Mouse (Mus musculus): ENCODE measurements around the gene Ramp3. TPM values are rescaled to one million over a fixed set of nuclear protein-coding genes. Genes with fewer than 3 reads are reported as not detected.
A peak's percentile ranks its signal among the peaks of the same experiment; 100 is the strongest.

Gene Ramp3
- 9.3 and 11.8 TPM in 2 replicates for polyA plus RNA-seq (2014; fragmentation: Nextera tagmentation; extraction: Ambion mirVana)

- Histone ChIP-seq H3K9ac (ENCODE audit: low read length) (peak within 1 kb of the TSS; percentile 57; the same call in 1 of the 2 replicates), H3K27me3 (ENCODE audit: control insufficient read depth, insufficient read depth, low read length) (no peaks in the 10 kb centered on the region), H3K36me3 (ENCODE audit: control insufficient read depth, insufficient read depth, low read length) (no peaks in the 10 kb centered on the region), H3K9me3 (ENCODE audit: control insufficient read depth, low read length) (no peaks in the 10 kb centered on the region), H3K4me1 (ENCODE audit: control insufficient read depth, insufficient read depth, low read length) (0 out of 2 replicates have a peak, but pooled peaks cover 10% of the 10 kb centered on the region), H3K27ac (ENCODE audit: low read depth, low read length) (no peak within 1 kb of the TSS), H3K4me3 (ENCODE audit: low read depth, low read length) (peak within 1 kb of the TSS; percentile 34), H3K4me2 (ENCODE audit: low read depth) (peak within 1 kb of the TSS; percentile 62)
- WGBS = under 1% methylated on average over 18 of the region's 18 CpGs
- ATAC-seq (ENCODE audit: insufficient read depth, low FRiP score, low TSS enrichment) (peak; percentile 81), DNase-seq (ENCODE audit: low spot score) (peak; percentile 82)
Measured at GRCm38 (mm10) chr11:6658271-6658670, at the start of gene Ramp3. Gene Ramp3, plus strand, starts transcription at chr11:6658521.

GRCm38 (mm10) chr11:6615250-6616205 lies 42.8 kb upstream of the Ramp3 start:
- no peak overlapping the region for H3K27ac ChIP-seq (ENCODE audit: low read depth, low read length)
- ATAC-seq (ENCODE audit: insufficient read depth, low FRiP score, low TSS enrichment) (no peak), DNase-seq (ENCODE audit: low spot score) (no peak)
- no peaks in the 10 kb centered on the region for H3K9me3 ChIP-seq (ENCODE audit: control insufficient read depth, low read length)
- H3K27me3 ChIP-seq (ENCODE audit: control insufficient read depth, insufficient read depth, low read length) = no peaks in the 10 kb centered on the region
- H3K9ac ChIP-seq (ENCODE audit: low read length) = no peak overlapping the region
- 96% methylated on average over 12 of the region's 12 CpGs for WGBS
- no peaks in the 10 kb centered on the region for H3K4me1 ChIP-seq (ENCODE audit: control insufficient read depth, insufficient read depth, low read length)
- no peak overlapping the region for H3K4me3 ChIP-seq (ENCODE audit: low read depth, low read length)
- peaks cover 47% of the 10 kb centered on the region for H3K36me3 ChIP-seq (ENCODE audit: control insufficient read depth, insufficient read depth, low read length)
- H3K4me2 ChIP-seq (ENCODE audit: low read depth) = no peak overlapping the region

- H3K27me3 ChIP-seq (ENCODE audit: control insufficient read depth, insufficient read depth, low read length) = no peaks in the 10 kb centered on the region
- no peaks in the 10 kb centered on the region for H3K9me3 ChIP-seq (ENCODE audit: control insufficient read depth, low read length)
- no peak overlapping the region for H3K27ac ChIP-seq (ENCODE audit: low read depth, low read length)
- no peak for DNase-seq (ENCODE audit: low spot score)
- H3K4me2 ChIP-seq (ENCODE audit: low read depth) = no peak overlapping the region
- no peak overlapping the region for H3K9ac ChIP-seq (ENCODE audit: low read length)
- WGBS = 92% methylated on average over 10 of the region's 10 CpGs
- H3K36me3 ChIP-seq (ENCODE audit: control insufficient read depth, insufficient read depth, low read length) = peaks cover 36% of the 10 kb centered on the region
- peaks cover 9% of the 10 kb centered on the region; the same call in 1 of the 2 replicates for H3K4me1 ChIP-seq (ENCODE audit: control insufficient read depth, insufficient read depth, low read length)
- no peak overlapping the region; the same call in 1 of the 2 replicates for H3K4me3 ChIP-seq (ENCODE audit: low read depth, low read length)
- ATAC-seq (ENCODE audit: insufficient read depth, low FRiP score, low TSS enrichment) = no peak
Measured at GRCm38 (mm10) chr11:6623704-6624103, 34.6 kb upstream of the Ramp3 start.

GRCm38 (mm10) chr11:6624619-6625382 lies 33.5 kb upstream of the Ramp3 start:
- peak overlapping the region; percentile 89 for H3K4me2 ChIP-seq (ENCODE audit: low read depth)
- WGBS = 71% methylated on average over 14 of the region's 14 CpGs
- H3K9ac ChIP-seq (ENCODE audit: low read length) = peak overlapping the region; percentile 67
- no peak for ATAC-seq (ENCODE audit: insufficient read depth, low FRiP score, low TSS enrichment)
- no peaks in the 10 kb centered on the region for H3K9me3 ChIP-seq (ENCODE audit: control insufficient read depth, low read length)
- H3K36me3 ChIP-seq (ENCODE audit: control insufficient read depth, insufficient read depth, low read length) = peaks cover 27% of the 10 kb centered on the region
- H3K27me3 ChIP-seq (ENCODE audit: control insufficient read depth, insufficient read depth, low read length) = no peaks in the 10 kb centered on the region
- peak overlapping the region; percentile 67 for H3K4me3 ChIP-seq (ENCODE audit: low read depth, low read length)
- H3K27ac ChIP-seq (ENCODE audit: low read depth, low read length) = no peak overlapping the region
- DNase-seq (ENCODE audit: low spot score) = no peak
- H3K4me1 ChIP-seq (ENCODE audit: control insufficient read depth, insufficient read depth, low read length) = peaks cover 9% of the 10 kb centered on the region; the same call in 1 of the 2 replicates

GRCm38 (mm10) chr11:6625478-6626387 lies 32.6 kb upstream of the Ramp3 start, which contains the start of gene Tbrg4:
Gene Tbrg4, minus strand, starts transcription at chr11:6626067.
- Histone ChIP-seq H3K4me1 (ENCODE audit: control insufficient read depth, insufficient read depth, low read length) (peaks cover 9% of the 10 kb centered on the region; the same call in 1 of the 2 replicates), H3K4me3 (ENCODE audit: low read depth, low read length) (peak within 1 kb of the TSS; percentile 67), H3K27me3 (ENCODE audit: control insufficient read depth, insufficient read depth, low read length) (no peaks in the 10 kb centered on the region), H3K4me2 (ENCODE audit: low read depth) (peak within 1 kb of the TSS; percentile 89), H3K9me3 (ENCODE audit: control insufficient read depth, low read length) (no peaks in the 10 kb centered on the region), H3K27ac (ENCODE audit: low read depth, low read length) (peak within 1 kb of the TSS; percentile 37), H3K36me3 (ENCODE audit: control insufficient read depth, insufficient read depth, low read length) (peaks cover 18% of the 10 kb centered on the region), H3K9ac (ENCODE audit: low read length) (peak within 1 kb of the TSS; percentile 67)
- ATAC-seq (ENCODE audit: insufficient read depth, low FRiP score, low TSS enrichment) (peak; percentile 95), DNase-seq (ENCODE audit: low spot score) (peak; percentile 98)
- under 1% methylated on average over 64 of the region's 66 CpGs for WGBS

- Histone ChIP-seq H3K4me2 (ENCODE audit: low read depth) (peak overlapping the region; percentile 89), H3K27ac (ENCODE audit: low read depth, low read length) (peak overlapping the region; percentile 37), H3K36me3 (ENCODE audit: control insufficient read depth, insufficient read depth, low read length) (peaks cover 14% of the 10 kb centered on the region), H3K4me1 (ENCODE audit: control insufficient read depth, insufficient read depth, low read length) (peaks cover 9% of the 10 kb centered on the region; the same call in 1 of the 2 replicates), H3K4me3 (ENCODE audit: low read depth, low read length) (peak overlapping the region; percentile 67), H3K27me3 (ENCODE audit: control insufficient read depth, insufficient read depth, low read length) (no peaks in the 10 kb centered on the region), H3K9ac (ENCODE audit: low read length) (peak overlapping the region; percentile 67), H3K9me3 (ENCODE audit: control insufficient read depth, low read length) (no peaks in the 10 kb centered on the region)
- ATAC-seq (ENCODE audit: insufficient read depth, low FRiP score, low TSS enrichment) (peak; percentile 11), DNase-seq (ENCODE audit: low spot score) (no peak)
- 11% methylated on average over 16 of the region's 16 CpGs for WGBS
Measured at GRCm38 (mm10) chr11:6626388-6626772, 31.9 kb upstream of the Ramp3 start.

- Histone ChIP-seq H3K4me2 (ENCODE audit: low read depth) (no peak overlapping the region), H3K9me3 (ENCODE audit: control insufficient read depth, low read length) (no peaks in the 10 kb centered on the region), H3K27ac (ENCODE audit: low read depth, low read length) (no peak overlapping the region), H3K27me3 (ENCODE audit: control insufficient read depth, insufficient read depth, low read length) (no peaks in the 10 kb centered on the region), H3K4me1 (ENCODE audit: control insufficient read depth, insufficient read depth, low read length) (peaks cover 9% of the 10 kb centered on the region; the same call in 1 of the 2 replicates), H3K36me3 (ENCODE audit: control insufficient read depth, insufficient read depth, low read length) (peaks cover 8% of the 10 kb centered on the region), H3K9ac (ENCODE audit: low read length) (no peak overlapping the region), H3K4me3 (ENCODE audit: low read depth, low read length) (no peak overlapping the region)
- ATAC-seq (ENCODE audit: insufficient read depth, low FRiP score, low TSS enrichment) = no peak
- WGBS = 94% methylated on average over 4 of the region's 4 CpGs
- no peak for DNase-seq (ENCODE audit: low spot score)
Measured at GRCm38 (mm10) chr11:6627731-6628130, 30.6 kb upstream of the Ramp3 start.

GRCm38 (mm10) chr11:6628568-6628967 lies 29.8 kb upstream of the Ramp3 start:
- ATAC-seq (ENCODE audit: insufficient read depth, low FRiP score, low TSS enrichment) (no peak), DNase-seq (ENCODE audit: low spot score) (peak; percentile 57)
- WGBS = 13% methylated on average over 4 of the region's 4 CpGs
- Histone ChIP-seq H3K9ac (ENCODE audit: low read length) (no peak overlapping the region), H3K36me3 (ENCODE audit: control insufficient read depth, insufficient read depth, low read length) (peaks cover 4% of the 10 kb centered on the region), H3K4me3 (ENCODE audit: low read depth, low read length) (no peak overlapping the region), H3K27me3 (ENCODE audit: control insufficient read depth, insufficient read depth, low read length) (no peaks in the 10 kb centered on the region), H3K4me1 (ENCODE audit: control insufficient read depth, insufficient read depth, low read length) (peaks cover 9% of the 10 kb centered on the region; the same call in 1 of the 2 replicates), H3K4me2 (ENCODE audit: low read depth) (no peak overlapping the region), H3K27ac (ENCODE audit: low read depth, low read length) (no peak overlapping the region), H3K9me3 (ENCODE audit: control insufficient read depth, low read length) (no peaks in the 10 kb centered on the region)

Measured in neural tube, embryonic 11.5 days (tissue).